ENCODE assay signal across 14 mouse cellular contexts in the genomic region with DNA sequence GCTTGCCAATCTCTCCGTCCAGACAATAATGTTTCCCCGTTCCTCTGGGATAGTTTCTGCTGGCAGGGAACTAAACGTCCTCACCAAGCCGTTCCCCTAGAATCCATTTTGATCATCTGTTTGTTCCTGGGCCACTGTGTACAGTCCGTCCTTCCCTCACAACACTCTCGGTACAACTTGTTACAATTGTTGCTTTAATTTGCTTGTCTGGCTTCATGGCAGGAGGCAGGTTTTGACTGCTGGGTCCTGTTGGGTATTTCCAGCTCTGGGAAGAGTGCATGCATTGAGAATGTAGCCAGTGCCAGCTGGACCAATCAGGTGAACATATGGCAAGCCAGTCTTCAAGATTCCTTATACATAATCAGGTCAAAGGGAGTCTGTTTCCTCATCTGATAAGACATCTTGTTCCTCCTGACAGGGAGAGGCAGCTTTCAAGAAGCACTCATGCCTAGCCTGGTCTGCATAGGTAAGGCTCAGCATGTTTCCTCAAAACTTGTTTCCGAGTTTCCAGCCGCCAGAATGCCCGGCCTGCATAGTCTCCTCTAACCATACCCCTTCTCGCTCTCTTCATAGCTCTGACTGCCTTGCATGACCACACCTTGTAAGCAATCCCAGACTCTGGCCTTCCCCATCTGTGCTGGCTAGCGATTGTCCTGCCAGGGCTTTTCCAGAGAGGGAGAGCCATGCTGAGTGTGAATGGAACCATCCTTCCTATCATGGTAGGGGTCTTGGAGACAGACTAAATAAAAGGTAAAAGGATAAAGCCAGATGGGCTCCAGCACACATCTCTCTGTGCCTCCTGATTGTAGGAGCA.
DNase-seq lines count a peak whose midpoint lies in the region; ATAC-seq and TF ChIP-seq lines count a peak whose summit lies in the region.
"Had no signal": no experiment of that assay in that cellular context is flagged by ENCODE, and none has a peak within 500 bp of the region (broad histone marks: within the 10 kb centered on the region; RNA-seq: fewer than 3 reads in every experiment).

No protein-coding gene starts in this region.

- no peak overlapping the region for H3K27ac ChIP-seq in heart, embryonic 10.5 days
- H3K27ac ChIP-seq in midbrain, postnatal 0 days (ENCODE audit: low read depth, low read length): no peak overlapping the region
- H3K27ac ChIP-seq in midbrain, embryonic 11.5 days (ENCODE audit: low read depth, low read length): no peak overlapping the region
- H3K27ac ChIP-seq: macrophage had no signal

- no peak for TF ChIP-seq CTCF in midbrain, postnatal 0 days (IDR thresholded peaks at IDR 0.05)

- H3K27me3 ChIP-seq in heart, embryonic 10.5 days (ENCODE audit: insufficient read depth, poor library complexity, severe bottlenecking): no peaks in the 10 kb centered on the region
- H3K27me3 ChIP-seq in midbrain, postnatal 0 days (ENCODE audit: insufficient read depth, low read length): no peaks in the 10 kb centered on the region
- H3K27me3 ChIP-seq in midbrain, embryonic 11.5 days (ENCODE audit: control insufficient read depth, insufficient read depth, low read length): no peaks in the 10 kb centered on the region

- no peak overlapping the region for H3K4me2 ChIP-seq in midbrain, postnatal 0 days (ENCODE audit: low read depth, low read length, poor library complexity, severe bottlenecking)
- H3K4me2 ChIP-seq in midbrain, embryonic 11.5 days: no peak overlapping the region
- H3K4me2 ChIP-seq: liver, embryonic 11.5 days had no signal

- peaks cover 5% of the 10 kb centered on the region for H3K4me1 ChIP-seq in heart, embryonic 10.5 days
- H3K4me1 ChIP-seq in midbrain, postnatal 0 days (ENCODE audit: insufficient read depth, low read length): no peaks in the 10 kb centered on the region
- H3K4me1 ChIP-seq in midbrain, embryonic 11.5 days (ENCODE audit: control insufficient read depth, insufficient read depth, low read length): no peaks in the 10 kb centered on the region

- no peak; the same call in 1 of the 2 replicates for ATAC-seq in midbrain, postnatal 0 days (ENCODE audit: low FRiP score)
- no peak for ATAC-seq in midbrain, embryonic 11.5 days (ENCODE audit: low FRiP score)
- no peak for ATAC-seq in monocyte, adult 5-6 weeks (replicated peaks; ENCODE audit: insufficient number of reproducible peaks, low FRiP score, low TSS enrichment, poor library complexity, severe bottlenecking)
- ATAC-seq: intestine, postnatal 0 days had no signal

- H3K9me3 ChIP-seq in heart, embryonic 10.5 days: no peaks in the 10 kb centered on the region
- H3K9me3 ChIP-seq in midbrain, postnatal 0 days (ENCODE audit: low read length): no peaks in the 10 kb centered on the region
- no peaks in the 10 kb centered on the region for H3K9me3 ChIP-seq in midbrain, embryonic 11.5 days (ENCODE audit: control insufficient read depth, low read length)

- H3K9ac ChIP-seq in midbrain, postnatal 0 days (replicated peaks; ENCODE audit: low read length, poor library complexity, severe bottlenecking): no peak overlapping the region
- H3K9ac ChIP-seq in midbrain, embryonic 11.5 days (ENCODE audit: low read length): no peak overlapping the region

- no peaks in the 10 kb centered on the region for H3K36me3 ChIP-seq in heart, embryonic 10.5 days
- no peaks in the 10 kb centered on the region for H3K36me3 ChIP-seq in midbrain, postnatal 0 days (ENCODE audit: insufficient read depth, low read length)
- no peaks in the 10 kb centered on the region for H3K36me3 ChIP-seq in midbrain, embryonic 11.5 days (ENCODE audit: control insufficient read depth, insufficient read depth, low read length)

- no peak overlapping the region for H3K4me3 ChIP-seq in heart, embryonic 10.5 days
- no peak overlapping the region for H3K4me3 ChIP-seq in midbrain, postnatal 0 days (ENCODE audit: low read depth, low read length)
- no peak overlapping the region for H3K4me3 ChIP-seq in midbrain, embryonic 11.5 days (ENCODE audit: low read depth, low read length)

- DNase-seq in heart, adult 8-10 months (ENCODE audit: low spot score): peak; percentile 26
- no peak for DNase-seq in heart, embryonic 10.5 days (ENCODE audit: low spot score)
- DNase-seq in midbrain, postnatal 0 days (ENCODE audit: low spot score): peak; percentile 70
- no peak for DNase-seq in midbrain, embryonic 11.5 days (ENCODE audit: low spot score, missing footprints)
- peak; percentile 72 for DNase-seq in cerebellum, adult 9-10 months
- DNase-seq in left cerebral cortex, postnatal 36 days (ENCODE audit: low spot score in 2 of 2): peak; percentile 35 to 41
- DNase-seq in natural killer cell, adult 2 months (ENCODE audit: low spot score in 2 of 2): no peak
- DNase-seq: adrenal gland, postnatal 14 days; gastrocnemius, postnatal 14 days; thymus, adult 18-20 months had no signal

- WGBS in heart, embryonic 10.5 days: 80% methylated on average over 11 of the region's 11 CpGs
- WGBS in midbrain, postnatal 0 days: 85% methylated on average over 11 of the region's 11 CpGs
- WGBS in midbrain, embryonic 11.5 days: 87% methylated on average over 11 of the region's 11 CpGs

- intact Hi-C loops in left cerebral cortex, postnatal 36 days (cut with DNase I): no loop called here

Comparison
In these comparisons a context has a peak if more than half of its experiments do, and no peak if none do; other contexts are left out.
1. DNase-seq: peak in heart, adult 8-10 months (single experiment), midbrain, postnatal 0 days (single experiment), cerebellum, adult 9-10 months (single experiment) and left cerebral cortex, postnatal 36 days (2 of 2); none in heart, embryonic 10.5 days (single experiment), midbrain, embryonic 11.5 days (single experiment) and natural killer cell, adult 2 months (0 of 2).